Mouse (Mus musculus): ENCODE results near the gene Rap1b. TPM values are rescaled to one million over a fixed set of nuclear protein-coding genes. Genes with fewer than 3 reads are reported as not detected.

Rap1b gene
- polyA plus RNA-seq, 1 experiment = 19.2 TPM

DNA sequence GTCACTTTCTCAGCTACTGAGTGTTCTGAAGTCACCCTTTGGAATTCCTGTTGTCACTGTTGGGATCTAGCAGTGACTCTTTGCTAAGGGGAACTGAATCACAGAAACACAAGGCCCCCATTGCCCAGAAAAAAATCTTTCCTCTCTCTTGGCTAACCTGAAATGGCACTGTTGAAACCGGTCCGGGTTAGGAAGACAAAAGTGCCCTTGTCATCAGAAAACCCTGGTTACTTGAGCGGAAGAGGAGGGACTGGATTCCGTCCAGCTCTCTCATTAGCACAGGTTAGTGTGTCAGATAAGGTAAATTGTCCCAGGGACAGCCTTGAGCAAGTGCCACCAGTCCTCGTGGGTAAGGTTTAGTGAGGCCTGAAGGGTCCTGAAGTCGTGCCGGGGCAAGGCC, 14.5 kb upstream of the Rap1b start:
- TF ChIP-seq CTCF (IDR thresholded peaks at IDR 0.05; ENCODE audit: extremely low read depth, insufficient read length, insufficient replicate concordance, low read depth, low read length) = no peak
- no peak for TF ChIP-seq POLR2A (IDR thresholded peaks at IDR 0.05; ENCODE audit: low read depth, low read length)
- peak overlapping the region; percentile 23; the same call in 1 of the 2 replicates for H3K27ac ChIP-seq (ENCODE audit: insufficient read depth, low read depth, low read length)
- no peak overlapping the region for H3K4me3 ChIP-seq (ENCODE audit: low read depth, low read length)
- H3K27me3 ChIP-seq (ENCODE audit: control insufficient read depth, insufficient read depth, low read length) = no peaks in the 10 kb centered on the region
- 56% methylated on average over 7 of the region's 7 CpGs for whole genome bisulfite sequencing
- peaks cover 5% of the 10 kb centered on the region for H3K4me1 ChIP-seq (ENCODE audit: control insufficient read depth, insufficient read depth, insufficient read length, low read length)
- no peaks in the 10 kb centered on the region for H3K36me3 ChIP-seq (ENCODE audit: control insufficient read depth, insufficient read depth, low read length)

DNA sequence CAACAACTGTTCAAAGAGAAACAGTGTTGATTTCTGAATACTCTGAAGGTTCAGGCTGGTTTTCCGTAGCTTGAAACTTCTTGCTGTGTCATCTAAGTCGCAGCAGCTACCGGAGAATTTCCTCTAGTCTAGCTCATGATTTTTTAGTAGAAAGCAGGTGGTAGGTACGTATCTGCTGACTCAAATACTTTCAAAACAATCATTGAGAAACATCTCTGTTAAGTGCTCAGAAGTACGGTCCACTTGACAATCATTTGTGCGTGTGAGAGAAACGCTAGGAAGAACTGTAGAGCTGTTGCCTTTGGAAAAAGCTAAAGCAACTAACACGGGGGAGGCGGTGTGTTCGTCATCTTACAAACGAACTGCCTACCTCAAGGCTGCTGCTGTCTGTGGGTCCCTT, 14.0 kb upstream of the Rap1b start:
- H3K36me3 ChIP-seq (ENCODE audit: control insufficient read depth, insufficient read depth, low read length) = no peaks in the 10 kb centered on the region
- H3K27ac ChIP-seq (ENCODE audit: insufficient read depth, low read depth, low read length) = no peak overlapping the region
- 84% methylated on average over 11 of the region's 11 CpGs for WGBS
- no peaks in the 10 kb centered on the region for H3K27me3 ChIP-seq (ENCODE audit: control insufficient read depth, insufficient read depth, low read length)
- peaks cover 5% of the 10 kb centered on the region for H3K4me1 ChIP-seq (ENCODE audit: control insufficient read depth, insufficient read depth, insufficient read length, low read length)
- TF ChIP-seq CTCF (IDR thresholded peaks at IDR 0.05; ENCODE audit: extremely low read depth, insufficient read length, insufficient replicate concordance, low read depth, low read length) (no peak), POLR2A (IDR thresholded peaks at IDR 0.05; ENCODE audit: low read depth, low read length) (no peak)
- no peak overlapping the region for H3K4me3 ChIP-seq (ENCODE audit: low read depth, low read length)

DNA sequence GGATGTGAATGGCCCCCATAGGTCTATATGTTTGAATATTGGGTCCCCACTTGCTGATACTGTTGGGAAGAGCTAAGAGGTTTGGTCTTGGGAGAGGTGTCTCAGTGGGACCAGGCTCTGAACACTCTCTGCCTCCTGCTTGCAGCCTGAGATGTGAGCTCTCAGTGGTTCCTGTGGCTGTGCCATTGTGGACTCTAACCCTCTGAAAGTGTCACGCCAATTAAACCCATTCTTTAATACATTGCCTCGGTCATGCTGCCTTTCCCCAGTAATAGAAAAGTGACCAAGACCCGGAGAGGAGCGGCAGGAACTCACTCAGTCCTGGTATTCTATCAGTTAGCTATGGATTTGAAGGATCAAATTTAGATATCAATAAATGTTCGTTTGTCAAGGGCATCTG, 12.4 kb upstream of the Rap1b start:
- no peaks in the 10 kb centered on the region for H3K27me3 ChIP-seq (ENCODE audit: control insufficient read depth, insufficient read depth, low read length)
- TF ChIP-seq CTCF (IDR thresholded peaks at IDR 0.05; ENCODE audit: extremely low read depth, insufficient read length, insufficient replicate concordance, low read depth, low read length) (no peak), POLR2A (IDR thresholded peaks at IDR 0.05; ENCODE audit: low read depth, low read length) (no peak)
- no peaks in the 10 kb centered on the region for H3K36me3 ChIP-seq (ENCODE audit: control insufficient read depth, insufficient read depth, low read length)
- no peak overlapping the region for H3K4me3 ChIP-seq (ENCODE audit: low read depth, low read length)
- H3K27ac ChIP-seq (ENCODE audit: insufficient read depth, low read depth, low read length) = no peak overlapping the region
- H3K4me1 ChIP-seq (ENCODE audit: control insufficient read depth, insufficient read depth, insufficient read length, low read length) = peaks cover 5% of the 10 kb centered on the region
- WGBS = 83% methylated on average over 5 of the region's 5 CpGs

DNA sequence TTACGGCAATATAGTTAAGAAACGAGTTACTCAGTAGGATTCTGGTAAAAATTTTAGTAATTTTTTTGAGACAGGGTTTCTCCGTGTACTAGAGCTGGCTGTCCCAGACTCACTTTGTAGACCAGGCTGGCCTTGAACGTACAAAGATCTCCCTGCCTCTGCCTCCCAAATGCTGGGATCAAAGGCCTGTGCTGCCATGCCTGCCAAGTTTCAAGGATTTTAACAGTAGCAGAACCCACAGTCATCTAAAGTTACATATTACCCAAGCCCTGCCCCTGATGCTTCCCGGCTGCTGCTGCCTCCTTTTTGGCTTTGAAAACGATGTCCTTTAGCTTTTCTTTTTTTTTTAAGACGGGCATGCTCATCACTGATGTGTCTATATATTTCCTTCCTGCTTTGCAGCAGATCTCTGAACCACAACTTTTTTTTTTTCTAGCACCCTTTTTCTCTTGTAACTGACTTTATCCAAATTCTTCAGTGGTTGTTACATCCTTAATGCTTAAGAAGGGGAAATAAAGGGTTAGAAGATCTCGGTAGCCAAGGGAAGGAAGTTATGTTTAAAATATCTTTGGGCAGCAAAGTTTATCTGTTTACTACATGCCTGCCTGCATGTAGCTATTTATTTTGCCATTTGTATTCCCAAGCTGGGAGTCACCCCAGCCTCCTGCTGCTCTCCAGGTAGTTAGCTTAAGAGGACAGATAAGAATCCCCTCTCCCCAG, 10.3 kb upstream of the Rap1b start:
- H3K4me1 ChIP-seq (ENCODE audit: control insufficient read depth, insufficient read depth, insufficient read length, low read length) = peaks cover 2% of the 10 kb centered on the region; the same call in 1 of the 2 replicates
- H3K27me3 ChIP-seq (ENCODE audit: control insufficient read depth, insufficient read depth, low read length) = no peaks in the 10 kb centered on the region
- 50% methylated on average over 8 of the region's 8 CpGs for WGBS
- no peak for TF ChIP-seq POLR2A (IDR thresholded peaks at IDR 0.05; ENCODE audit: low read depth, low read length)
- no peak for TF ChIP-seq CTCF (IDR thresholded peaks at IDR 0.05; ENCODE audit: extremely low read depth, insufficient read length, insufficient replicate concordance, low read depth, low read length)
- no peak overlapping the region for H3K27ac ChIP-seq (ENCODE audit: insufficient read depth, low read depth, low read length)
- H3K36me3 ChIP-seq (ENCODE audit: control insufficient read depth, insufficient read depth, low read length) = no peaks in the 10 kb centered on the region
- no peak overlapping the region for H3K4me3 ChIP-seq (ENCODE audit: low read depth, low read length)

DNA sequence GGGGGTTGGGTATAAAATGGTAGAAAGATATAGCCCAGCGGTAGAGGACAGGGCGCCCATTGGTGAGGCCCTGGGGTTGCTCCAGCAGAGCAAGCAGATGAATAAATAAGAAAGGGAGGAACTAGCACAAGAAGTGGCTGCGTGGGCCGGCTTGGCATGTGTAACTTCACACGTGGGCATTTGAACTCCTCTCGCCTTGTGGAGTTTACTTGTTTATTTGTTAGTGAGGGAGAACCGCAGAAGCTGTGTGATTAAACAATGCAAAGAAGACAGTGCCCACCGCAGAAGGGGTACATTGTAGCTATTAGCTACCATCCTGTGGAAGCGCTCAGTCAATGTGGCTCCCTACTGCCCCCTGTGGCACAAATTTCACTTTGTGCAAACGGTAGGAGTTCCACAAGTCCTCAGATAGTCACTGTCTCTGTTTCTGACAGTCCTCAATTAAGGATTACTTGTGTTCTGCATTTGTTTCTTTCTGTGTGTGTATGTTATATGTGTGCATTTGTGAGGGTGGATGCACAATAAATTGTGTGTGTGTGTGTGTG, 6.9 kb upstream of the Rap1b start:
- no peak for TF ChIP-seq POLR2A (IDR thresholded peaks at IDR 0.05; ENCODE audit: low read depth, low read length)
- H3K4me1 ChIP-seq (ENCODE audit: control insufficient read depth, insufficient read depth, insufficient read length, low read length) = no peaks in the 10 kb centered on the region
- WGBS = 90% methylated on average over 10 of the region's 10 CpGs
- H3K36me3 ChIP-seq (ENCODE audit: control insufficient read depth, insufficient read depth, low read length) = no peaks in the 10 kb centered on the region
- no peaks in the 10 kb centered on the region for H3K27me3 ChIP-seq (ENCODE audit: control insufficient read depth, insufficient read depth, low read length)
- no peak overlapping the region for H3K4me3 ChIP-seq (ENCODE audit: low read depth, low read length)
- no peak overlapping the region for H3K27ac ChIP-seq (ENCODE audit: insufficient read depth, low read depth, low read length)

DNA sequence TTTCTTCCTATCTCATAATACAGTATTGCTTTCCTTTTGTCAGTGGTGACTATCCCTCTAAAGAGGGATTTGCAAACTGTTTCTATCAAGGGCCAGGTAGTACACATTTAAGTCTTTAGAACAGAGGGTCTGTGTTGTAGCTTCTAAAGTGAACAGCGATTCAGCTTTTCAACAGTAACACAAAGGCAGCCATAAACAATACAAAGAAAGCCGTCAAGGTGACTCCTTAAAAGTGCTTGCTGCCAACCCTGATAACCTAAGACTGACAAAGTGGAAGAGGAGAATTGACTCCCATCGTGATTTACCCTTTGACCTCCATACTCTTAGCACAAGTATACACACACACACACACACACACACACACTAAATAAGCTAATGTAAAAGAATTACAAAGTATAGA, 3.1 kb upstream of the Rap1b start:
- Histone ChIP-seq H3K36me3 (ENCODE audit: control insufficient read depth, insufficient read depth, low read length) (no peaks in the 10 kb centered on the region), H3K27me3 (ENCODE audit: control insufficient read depth, insufficient read depth, low read length) (no peaks in the 10 kb centered on the region), H3K4me1 (ENCODE audit: control insufficient read depth, insufficient read depth, insufficient read length, low read length) (no peaks in the 10 kb centered on the region), H3K4me3 (ENCODE audit: low read depth, low read length) (no peak overlapping the region), H3K27ac (ENCODE audit: insufficient read depth, low read depth, low read length) (no peak overlapping the region)
- 58% methylated on average over 3 of the region's 3 CpGs for WGBS
- TF ChIP-seq POLR2A (IDR thresholded peaks at IDR 0.05; ENCODE audit: low read depth, low read length) (no peak), CTCF (IDR thresholded peaks at IDR 0.05; ENCODE audit: extremely low read depth, insufficient read length, insufficient replicate concordance, low read depth, low read length) (no peak)

DNA sequence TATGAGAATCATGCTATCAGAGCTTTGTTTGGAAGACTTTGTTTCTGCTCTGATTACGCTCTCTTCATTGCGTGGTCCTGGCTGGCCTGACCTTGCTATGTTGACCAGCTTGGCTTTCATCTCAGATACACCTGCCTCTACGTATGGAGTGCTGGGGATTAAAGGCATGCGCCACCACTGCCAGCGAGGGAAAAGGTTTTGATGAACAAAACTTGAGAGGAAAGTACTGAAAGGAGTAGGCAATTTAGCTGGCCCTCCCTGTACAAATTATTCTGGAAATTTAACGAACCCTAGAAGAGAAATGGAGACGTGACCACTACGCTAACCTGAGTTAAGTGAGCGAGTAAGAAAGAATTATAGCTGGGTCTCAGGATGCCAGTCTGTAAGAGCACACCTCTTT, 961 bp upstream of the Rap1b start:
- no peak overlapping the region for H3K27ac ChIP-seq (ENCODE audit: insufficient read depth, low read depth, low read length)
- H3K36me3 ChIP-seq (ENCODE audit: control insufficient read depth, insufficient read depth, low read length) = no peaks in the 10 kb centered on the region
- no peak for TF ChIP-seq CTCF (IDR thresholded peaks at IDR 0.05; ENCODE audit: extremely low read depth, insufficient read length, insufficient replicate concordance, low read depth, low read length)
- TF ChIP-seq POLR2A (IDR thresholded peaks at IDR 0.05; ENCODE audit: low read depth, low read length) = no peak
- H3K27me3 ChIP-seq (ENCODE audit: control insufficient read depth, insufficient read depth, low read length) = no peaks in the 10 kb centered on the region
- 84% methylated on average over 9 of the region's 9 CpGs for WGBS
- H3K4me3 ChIP-seq (ENCODE audit: low read depth, low read length) = no peak overlapping the region
- H3K4me1 ChIP-seq (ENCODE audit: control insufficient read depth, insufficient read depth, insufficient read length, low read length) = no peaks in the 10 kb centered on the region; the same call in 1 of the 2 replicates
